Mouse (Mus musculus): ENCODE results near the gene Rab17.

Rab17 gene

DNA sequence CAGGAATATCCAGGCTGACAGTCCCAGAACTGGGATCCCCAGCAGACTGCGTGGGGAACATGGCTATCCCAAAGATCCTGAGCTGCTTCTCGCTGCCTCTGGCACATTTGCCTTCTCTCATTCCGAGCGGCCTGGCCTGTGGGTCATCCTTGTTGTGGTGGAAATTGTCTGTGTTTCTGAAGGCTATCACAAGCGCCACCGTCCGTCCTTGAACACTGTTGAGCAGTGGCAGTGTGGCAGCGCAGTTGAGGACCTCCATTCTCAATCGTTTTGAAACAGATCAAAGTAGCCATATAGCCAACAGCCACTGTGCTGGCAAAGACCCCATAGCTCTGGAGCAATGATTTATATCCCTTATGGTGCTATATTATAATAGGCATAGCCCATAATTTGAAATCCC, 39.3 kb upstream of the Rab17 start:
- TF ChIP-seq CTCF (conservative IDR thresholded peaks at IDR 0.05; ENCODE audit: low read length) (no peak), POU5F1 (IDR thresholded peaks at IDR 0.05; ENCODE audit: borderline replicate concordance, low read length) (no peak), NANOG (IDR thresholded peaks at IDR 0.05; ENCODE audit: borderline replicate concordance, low read length) (no peak)
- peaks cover 7% of the 10 kb centered on the region; the same call in 1 of the 2 replicates for H3K27me3 ChIP-seq (ENCODE audit: insufficient read depth, low read length)
- no peaks in the 10 kb centered on the region for H3K4me1 ChIP-seq (replicated peaks; ENCODE audit: low read depth, low read length)
- no peaks in the 10 kb centered on the region for H3K36me3 ChIP-seq (ENCODE audit: insufficient read depth, low read length)
- H3K9me3 ChIP-seq (ENCODE audit: low read length), result no peaks in the 10 kb centered on the region
- no peak overlapping the region for H3K4me3 ChIP-seq (replicated peaks; ENCODE audit: low read length)

DNA sequence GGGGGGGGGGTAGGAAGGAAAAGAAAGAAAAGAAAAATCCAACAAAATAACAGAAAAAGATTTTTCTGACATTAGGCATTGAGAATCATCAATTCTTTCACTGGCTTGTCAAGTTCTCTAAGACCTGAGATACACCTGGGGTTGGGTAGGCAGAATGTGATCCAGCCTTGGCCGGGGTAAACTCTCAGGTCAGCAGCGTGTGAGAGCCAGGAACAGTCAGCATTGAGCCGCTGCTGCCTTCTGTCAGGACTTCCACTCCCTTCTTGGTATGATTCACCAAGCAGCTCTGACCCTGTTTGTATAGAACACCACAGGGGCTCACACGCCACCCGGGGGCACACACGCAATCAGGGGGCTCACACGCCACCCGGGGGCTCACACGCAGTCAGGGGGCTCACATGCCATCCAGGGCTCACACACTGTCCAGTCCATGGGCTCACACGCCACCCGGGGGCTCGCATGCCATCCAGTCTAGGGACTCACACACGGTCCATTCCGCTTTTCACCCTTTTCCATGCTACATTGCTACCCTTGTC, 38.8 kb upstream of the Rab17 start:
- peaks cover 7% of the 10 kb centered on the region; the same call in 1 of the 2 replicates for H3K27me3 ChIP-seq (ENCODE audit: insufficient read depth, low read length)
- H3K36me3 ChIP-seq (ENCODE audit: insufficient read depth, low read length), result no peaks in the 10 kb centered on the region
- H3K4me1 ChIP-seq (replicated peaks; ENCODE audit: low read depth, low read length), result no peaks in the 10 kb centered on the region
- TF ChIP-seq NANOG (IDR thresholded peaks at IDR 0.05; ENCODE audit: borderline replicate concordance, low read length), result no peak
- no peak for TF ChIP-seq POU5F1 (IDR thresholded peaks at IDR 0.05; ENCODE audit: borderline replicate concordance, low read length)
- no peak overlapping the region for H3K4me3 ChIP-seq (replicated peaks; ENCODE audit: low read length)
- no peaks in the 10 kb centered on the region for H3K9me3 ChIP-seq (ENCODE audit: low read length)

GRCm38 (mm10) chr1:91006708-91007107, 37.2 kb upstream of the Rab17 start:
- Histone ChIP-seq H3K9me3 (ENCODE audit: low read length) (no peaks in the 10 kb centered on the region), H3K4me1 (replicated peaks; ENCODE audit: low read depth, low read length) (no peaks in the 10 kb centered on the region), H3K36me3 (ENCODE audit: insufficient read depth, low read length) (no peaks in the 10 kb centered on the region), H3K27me3 (ENCODE audit: insufficient read depth, low read length) (peaks cover 11% of the 10 kb centered on the region), H3K4me3 (replicated peaks; ENCODE audit: low read length) (no peak overlapping the region)
- TF ChIP-seq POU5F1 (IDR thresholded peaks at IDR 0.05; ENCODE audit: borderline replicate concordance, low read length) (no peak), CTCF (conservative IDR thresholded peaks at IDR 0.05; ENCODE audit: low read length) (no peak), NANOG (IDR thresholded peaks at IDR 0.05; ENCODE audit: borderline replicate concordance, low read length) (no peak)

- Histone ChIP-seq H3K4me3 (replicated peaks; ENCODE audit: low read length) (no peak overlapping the region), H3K27me3 (ENCODE audit: insufficient read depth, low read length) (peaks cover 18% of the 10 kb centered on the region), H3K36me3 (ENCODE audit: insufficient read depth, low read length) (no peaks in the 10 kb centered on the region), H3K9me3 (ENCODE audit: low read length) (0 out of 2 replicates have a peak, but pooled peaks cover 3% of the 10 kb centered on the region), H3K4me1 (replicated peaks; ENCODE audit: low read depth, low read length) (no peaks in the 10 kb centered on the region)
- no peak for TF ChIP-seq CTCF (conservative IDR thresholded peaks at IDR 0.05; ENCODE audit: low read length)
- no peak for TF ChIP-seq NANOG (IDR thresholded peaks at IDR 0.05; ENCODE audit: borderline replicate concordance, low read length)
- no peak for TF ChIP-seq POU5F1 (IDR thresholded peaks at IDR 0.05; ENCODE audit: borderline replicate concordance, low read length)
These were observed 36.6 kb upstream of the Rab17 start for GRCm38 (mm10) chr1:91006037-91006436.

GRCm38 (mm10) chr1:91003522-91004253, 34.2 kb upstream of the Rab17 start:
- TF ChIP-seq NANOG (IDR thresholded peaks at IDR 0.05; ENCODE audit: borderline replicate concordance, low read length) (no peak), CTCF (conservative IDR thresholded peaks at IDR 0.05; ENCODE audit: low read length) (no peak), POU5F1 (IDR thresholded peaks at IDR 0.05; ENCODE audit: borderline replicate concordance, low read length) (no peak)
- no peaks in the 10 kb centered on the region for H3K36me3 ChIP-seq (ENCODE audit: insufficient read depth, low read length)
- peaks cover 16% of the 10 kb centered on the region; the same call in 1 of the 2 replicates for H3K9me3 ChIP-seq (ENCODE audit: low read length)
- H3K4me1 ChIP-seq (replicated peaks; ENCODE audit: low read depth, low read length), result peaks cover 5% of the 10 kb centered on the region; the same call in 1 of the 2 replicates
- H3K4me3 ChIP-seq (replicated peaks; ENCODE audit: low read length), result no peak overlapping the region
- peaks cover 38% of the 10 kb centered on the region for H3K27me3 ChIP-seq (ENCODE audit: insufficient read depth, low read length)

GRCm38 (mm10) chr1:91002641-91003040, 33.2 kb upstream of the Rab17 start:
- no peak for TF ChIP-seq POU5F1 (IDR thresholded peaks at IDR 0.05; ENCODE audit: borderline replicate concordance, low read length)
- no peak for TF ChIP-seq NANOG (IDR thresholded peaks at IDR 0.05; ENCODE audit: borderline replicate concordance, low read length)
- TF ChIP-seq CTCF (conservative IDR thresholded peaks at IDR 0.05; ENCODE audit: low read length), result no peak
- H3K4me3 ChIP-seq (replicated peaks; ENCODE audit: low read length), result no peak overlapping the region
- H3K27me3 ChIP-seq (ENCODE audit: insufficient read depth, low read length), result peaks cover 49% of the 10 kb centered on the region

GRCm38 (mm10) chr1:91001871-91002539, 32.5 kb upstream of the Rab17 start:
- peaks cover 55% of the 10 kb centered on the region for H3K27me3 ChIP-seq (ENCODE audit: insufficient read depth, low read length)
- H3K36me3 ChIP-seq (ENCODE audit: insufficient read depth, low read length), result no peaks in the 10 kb centered on the region
- no peak for TF ChIP-seq NANOG (IDR thresholded peaks at IDR 0.05; ENCODE audit: borderline replicate concordance, low read length)
- no peak for TF ChIP-seq POU5F1 (IDR thresholded peaks at IDR 0.05; ENCODE audit: borderline replicate concordance, low read length)
- no peak for TF ChIP-seq CTCF (conservative IDR thresholded peaks at IDR 0.05; ENCODE audit: low read length)
- H3K4me3 ChIP-seq (replicated peaks; ENCODE audit: low read length), result no peak overlapping the region
- peaks cover 5% of the 10 kb centered on the region; the same call in 1 of the 2 replicates for H3K4me1 ChIP-seq (replicated peaks; ENCODE audit: low read depth, low read length)
- H3K9me3 ChIP-seq (ENCODE audit: low read length), result peaks cover 16% of the 10 kb centered on the region; the same call in 1 of the 2 replicates

More at GRCm38 (mm10) chr1:91002641-91003040, 33.2 kb upstream of the Rab17 start:
- Histone ChIP-seq H3K4me1 (replicated peaks; ENCODE audit: low read depth, low read length) (peaks cover 5% of the 10 kb centered on the region; the same call in 1 of the 2 replicates), H3K36me3 (ENCODE audit: insufficient read depth, low read length) (no peaks in the 10 kb centered on the region), H3K9me3 (ENCODE audit: low read length) (peaks cover 16% of the 10 kb centered on the region; the same call in 1 of the 2 replicates)

DNA sequence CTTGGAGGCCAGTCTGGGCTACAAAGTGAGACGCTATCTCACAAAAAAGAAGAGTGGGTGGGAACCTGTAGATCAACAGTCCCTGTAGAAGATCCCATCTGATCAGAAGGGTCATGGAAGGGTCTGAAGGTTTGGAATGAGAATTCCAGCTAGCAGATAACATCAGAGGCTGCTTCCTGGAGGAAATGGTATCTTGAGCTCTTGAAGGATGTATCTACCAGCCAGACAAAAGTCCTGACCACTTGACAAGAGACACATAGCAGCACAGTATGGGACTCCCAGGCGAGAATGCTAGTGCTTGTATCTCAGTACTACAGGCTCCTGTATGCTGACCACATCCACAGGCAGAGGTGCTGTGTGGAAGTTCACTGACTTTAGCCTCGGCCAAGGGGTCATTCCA, 31.6 kb upstream of the Rab17 start:
- Histone ChIP-seq H3K36me3 (ENCODE audit: insufficient read depth, low read length) (no peaks in the 10 kb centered on the region), H3K4me3 (replicated peaks; ENCODE audit: low read length) (no peak overlapping the region), H3K4me1 (replicated peaks; ENCODE audit: low read depth, low read length) (peaks cover 5% of the 10 kb centered on the region; the same call in 1 of the 2 replicates), H3K9me3 (ENCODE audit: low read length) (peaks cover 23% of the 10 kb centered on the region), H3K27me3 (ENCODE audit: insufficient read depth, low read length) (peaks cover 63% of the 10 kb centered on the region)
- TF ChIP-seq POU5F1 (IDR thresholded peaks at IDR 0.05; ENCODE audit: borderline replicate concordance, low read length) (no peak), CTCF (conservative IDR thresholded peaks at IDR 0.05; ENCODE audit: low read length) (no peak), NANOG (IDR thresholded peaks at IDR 0.05; ENCODE audit: borderline replicate concordance, low read length) (no peak)

Data from E14TG2a.4 (cell line).